Mouse (Mus musculus) MEL (cell line): ENCODE results near the gene Cdh23.

Source experiments
- BHLHE40 ChIP-seq: IDR thresholded peaks from 2 replicates; pipeline ENCODE4 v1.6.1; 2012; ENCODE audit warnings: low read depth, mild to moderate bottlenecking, inconsistent platforms, low read length, improper control_type of control experiment, borderline replicate concordance
- CHD1 ChIP-seq: IDR thresholded peaks from 2 replicates; pipeline ENCODE4 v1.6.1; 2012; ENCODE audit warnings: low read depth, mild to moderate bottlenecking, inconsistent platforms, low read length, improper control_type of control experiment
- CTCF ChIP-seq, 3 experiments: IDR thresholded peaks in 2 of 3; conservative IDR thresholded peaks in 1 of 3; 2 replicates each; pipeline ENCODE4 v1.5.1; 2011 to 2012; ENCODE audit warnings: low read length in 3 of 3, low read depth in 2 of 3, mild to moderate bottlenecking in 2 of 3, improper control_type of control experiment in 1 of 3, inconsistent platforms in 1 of 3, mixed read lengths in 1 of 3, moderate library complexity in 1 of 3; ENCODE audit not compliant: control insufficient read depth in 1 of 3, insufficient read depth in 1 of 3, poor library complexity in 1 of 3, severe bottlenecking in 1 of 3
- ELF1 ChIP-seq: IDR thresholded peaks from 2 replicates; pipeline ENCODE4 v1.6.1; 2014; ENCODE audit warnings: low read depth, mild to moderate bottlenecking, inconsistent platforms, low read length, improper control_type of control experiment, moderate library complexity
- MYC ChIP-seq: IDR thresholded peaks from 2 replicates; pipeline ENCODE4 v1.6.1; 2011; ENCODE audit warnings: low read depth, mild to moderate bottlenecking, low read length, improper control_type of control experiment, moderate library complexity
- POLR2A ChIP-seq, 2 experiments: IDR thresholded peaks; 2 replicates each; pipeline ENCODE4 v1.6.1; 2011 to 2012; ENCODE audit warnings: low read length in 2 of 2, mild to moderate bottlenecking in 2 of 2, control low read depth in 1 of 2, improper control_type of control experiment in 1 of 2, low read depth in 1 of 2, moderate library complexity in 1 of 2; ENCODE audit not compliant: control insufficient read depth in 1 of 2, insufficient read depth in 1 of 2, poor library complexity in 1 of 2
- RAD21 ChIP-seq: IDR thresholded peaks from 2 replicates; pipeline ENCODE4 v1.6.1; 2011; ENCODE audit warnings: mild to moderate bottlenecking, low read depth, low read length, improper control_type of control experiment

DNA sequence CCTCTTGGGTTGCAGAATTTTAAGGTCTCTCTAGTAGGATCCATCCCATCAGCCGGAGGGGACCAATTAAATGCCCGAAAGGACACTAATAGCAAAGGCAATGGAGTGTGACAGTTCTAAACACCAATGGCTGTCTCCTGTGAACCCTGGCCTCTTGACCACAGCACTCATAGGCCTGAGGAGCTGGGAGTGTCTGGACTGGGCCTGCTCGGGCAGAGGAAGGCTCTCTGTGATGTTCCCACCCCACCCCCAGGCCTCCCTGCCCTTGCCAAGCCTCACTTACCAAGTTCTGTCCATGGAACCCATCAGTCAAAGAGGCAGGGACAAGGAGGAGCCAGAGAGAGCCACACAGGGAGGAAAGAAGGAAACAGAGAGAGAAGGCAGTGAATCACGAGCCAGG lies 228.5 kb downstream of the Cdh23 start:
- no peak for TF ChIP-seq BHLHE40
- TF ChIP-seq CHD1, result no peak
- TF ChIP-seq POLR2A (IDR thresholded peaks at IDR 0.05; ENCODE audit: control insufficient read depth in 1 of 2, insufficient read depth in 1 of 2, low read depth in 1 of 2, low read length in 2 of 2, poor library complexity in 1 of 2), result no peak
- TF ChIP-seq RAD21, result no peak
- TF ChIP-seq CTCF (IDR thresholded peaks at IDR 0.05 in 2 of 3, conservative IDR thresholded peaks at IDR 0.05 in 1 of 3; ENCODE audit: control insufficient read depth in 1 of 3, insufficient read depth in 1 of 3, low read depth in 2 of 3, low read length in 3 of 3, poor library complexity in 1 of 3, severe bottlenecking in 1 of 3), result no peak
- no peak for TF ChIP-seq MYC
- no peak for TF ChIP-seq ELF1
